Mouse (Mus musculus) midbrain, embryonic 14.5 days (tissue): Measurements from ENCODE around the gene Hoxb13. TPM values are rescaled to one million over a fixed set of nuclear protein-coding genes. Genes with fewer than 3 reads are reported as not detected.

Experiments used
- ATAC-seq: fragments of 200-750 bp; cut with Nextera tagmentation; 2 replicates; pipeline ENCODE4 v1.8.0; 2017; ENCODE audit warnings: moderate number of reproducible peaks, moderate library complexity; ENCODE audit not compliant: low FRiP score, low TSS enrichment
- DNase-seq: peaks from one replicate; pipeline ENCODE4 v3.0.0-alpha.2; 2015
- H3K27ac ChIP-seq: fragments of 300-500 bp; sonication (generic); replicated peaks from 2 replicates; pipeline ENCODE4 v1.5.1; 2014; ENCODE audit warnings: mild to moderate bottlenecking, low read depth, low read length, moderate library complexity
- H3K27me3 ChIP-seq: fragments of 300-500 bp; sonication (generic); 2 replicates; pipeline ENCODE4 v1.6.1; 2014; ENCODE audit warnings: low read length, control low read depth, mixed read lengths; ENCODE audit not compliant: control insufficient read depth, insufficient read depth
- H3K36me3 ChIP-seq: fragments of 300-500 bp; sonication (generic); 2 replicates; pipeline ENCODE4 v1.6.1; 2014; ENCODE audit warnings: low read length, control low read depth; ENCODE audit not compliant: control insufficient read depth, insufficient read depth
- H3K4me1 ChIP-seq: fragments of 300-500 bp; sonication (generic); 2 replicates; pipeline ENCODE4 v1.6.1; 2014; ENCODE audit warnings: mild to moderate bottlenecking, antibody characterized with exemption, low read length, control low read depth; ENCODE audit not compliant: control insufficient read depth, insufficient read depth
- H3K4me2 ChIP-seq: fragments of 300-500 bp; sonication (generic); 2 replicates; pipeline ENCODE4 v1.6.1; 2014; ENCODE audit warnings: mild to moderate bottlenecking, low read length, moderate library complexity
- H3K4me3 ChIP-seq: fragments of 300-500 bp; sonication (generic); replicated peaks from 2 replicates; pipeline ENCODE4 v1.5.1; 2014; ENCODE audit warnings: low read depth, low read length
- H3K9ac ChIP-seq: fragments of 300-500 bp; sonication (generic); replicated peaks from 2 replicates; pipeline ENCODE4 v1.6.1; 2014; ENCODE audit warnings: mild to moderate bottlenecking, low read length, moderate library complexity
- H3K9me3 ChIP-seq: fragments of 300-500 bp; sonication (generic); 2 replicates; pipeline ENCODE4 v1.6.1; 2016; ENCODE audit warnings: low read length, control low read depth, mixed read lengths; ENCODE audit not compliant: control insufficient read depth
- WGBS: fragments of 180-500 bp; shearing (Covaris S2); extraction: QIAGEN DNeasy Blood & Tissue Kit; methylation state at CpG from one replicate; pipeline ENCODE4 v1.1.7; 2014; 5-methylcytosine and 5-hydroxymethylcytosine counted together
- polyA plus RNA-seq: library from polyadenylated mRNA; unstranded; fragments of >200 nt; fragmentation: Nextera tagmentation; extraction: Ambion mirVana; gene quantifications from 2 replicates; pipeline ENCODE4 v1.2.1, GENCODE M21; 2014

Gene Hoxb13
- polyA plus RNA-seq, 1 experiment from 2014 or later, result not detected

GRCm38 (mm10) chr11:96178911-96179503, 15.1 kb upstream of the Hoxb13 start:
- ATAC-seq (no peak), DNase-seq (no peak)
- peaks cover 96% of the 10 kb centered on the region for H3K27me3 ChIP-seq
- no peaks in the 10 kb centered on the region for H3K4me1 ChIP-seq
- H3K9ac ChIP-seq, result no peak overlapping the region
- no peak overlapping the region for H3K27ac ChIP-seq
- no peak overlapping the region for H3K4me2 ChIP-seq
- 0% methylated on average over 6 of the region's 6 CpGs for WGBS
- no peaks in the 10 kb centered on the region for H3K36me3 ChIP-seq
- H3K9me3 ChIP-seq, result no peaks in the 10 kb centered on the region
- H3K4me3 ChIP-seq, result no peak overlapping the region

- WGBS, result 25% methylated on average over 4 of the region's 4 CpGs
- H3K27me3 ChIP-seq, result peaks cover 96% of the 10 kb centered on the region
- no peak overlapping the region for H3K4me3 ChIP-seq
- H3K4me1 ChIP-seq, result no peaks in the 10 kb centered on the region
- no peak for DNase-seq
- no peaks in the 10 kb centered on the region for H3K9me3 ChIP-seq
- H3K27ac ChIP-seq, result no peak overlapping the region
- H3K4me2 ChIP-seq, result no peak overlapping the region
- H3K9ac ChIP-seq, result no peak overlapping the region
- H3K36me3 ChIP-seq, result no peaks in the 10 kb centered on the region
- ATAC-seq, result no peak
These were observed 13.1 kb upstream of the Hoxb13 start for GRCm38 (mm10) chr11:96181061-96181460.

- Histone ChIP-seq H3K27ac (no peak overlapping the region), H3K27me3 (peaks cover 100% of the 10 kb centered on the region), H3K36me3 (no peaks in the 10 kb centered on the region), H3K4me1 (no peaks in the 10 kb centered on the region), H3K9me3 (no peaks in the 10 kb centered on the region), H3K4me2 (no peak overlapping the region), H3K4me3 (no peak overlapping the region), H3K9ac (no peak overlapping the region)
- ATAC-seq (no peak), DNase-seq (no peak)
These were observed 9.9 kb upstream of the Hoxb13 start for GRCm38 (mm10) chr11:96184233-96184632.

GRCm38 (mm10) chr11:96187321-96187720, 6.8 kb upstream of the Hoxb13 start:
- Histone ChIP-seq H3K4me3 (no peak overlapping the region), H3K4me2 (no peak overlapping the region), H3K9me3 (no peaks in the 10 kb centered on the region), H3K27ac (no peak overlapping the region), H3K4me1 (no peaks in the 10 kb centered on the region), H3K36me3 (no peaks in the 10 kb centered on the region), H3K27me3 (peaks cover 99% of the 10 kb centered on the region), H3K9ac (no peak overlapping the region)
- no peak for DNase-seq
- ATAC-seq, result no peak
- WGBS, result 9% methylated on average over 4 of the region's 4 CpGs

- no peak overlapping the region for H3K27ac ChIP-seq
- peaks cover 99% of the 10 kb centered on the region for H3K27me3 ChIP-seq
- no peak overlapping the region for H3K9ac ChIP-seq
- H3K9me3 ChIP-seq, result no peaks in the 10 kb centered on the region
- H3K36me3 ChIP-seq, result no peaks in the 10 kb centered on the region
- H3K4me3 ChIP-seq, result no peak overlapping the region
- DNase-seq, result no peak
- no peak for ATAC-seq
- H3K4me1 ChIP-seq, result no peaks in the 10 kb centered on the region
- no peak overlapping the region for H3K4me2 ChIP-seq
- under 1% methylated on average over 28 of the region's 28 CpGs for WGBS
These were observed 4.2 kb upstream of the Hoxb13 start for GRCm38 (mm10) chr11:96189810-96190522.

- ATAC-seq (no peak), DNase-seq (no peak)
- peaks cover 99% of the 10 kb centered on the region for H3K27me3 ChIP-seq
- no peak overlapping the region for H3K4me2 ChIP-seq
- H3K4me1 ChIP-seq, result no peaks in the 10 kb centered on the region
- no peak overlapping the region for H3K27ac ChIP-seq
- no peaks in the 10 kb centered on the region for H3K9me3 ChIP-seq
- 2% methylated on average over 5 of the region's 5 CpGs for whole genome bisulfite sequencing
- no peak overlapping the region for H3K4me3 ChIP-seq
- H3K36me3 ChIP-seq, result no peaks in the 10 kb centered on the region
- H3K9ac ChIP-seq, result no peak overlapping the region
These were observed 3.0 kb upstream of the Hoxb13 start for GRCm38 (mm10) chr11:96191132-96191531.

GRCm38 (mm10) chr11:96194401-96194710, 240 bp downstream of the Hoxb13 start:
- no peak for ATAC-seq
- H3K9ac ChIP-seq, result no peak overlapping the region
- 0 out of 2 replicates have a peak overlapping the region, but pooled peaks have one; percentile 21 for H3K4me2 ChIP-seq
- 2% methylated on average over 10 of the region's 10 CpGs for WGBS
- DNase-seq, result no peak
- H3K27ac ChIP-seq, result no peak overlapping the region
- peaks cover 99% of the 10 kb centered on the region for H3K27me3 ChIP-seq
- H3K4me3 ChIP-seq, result 0 out of 2 replicates have a peak overlapping the region, but pooled peaks have one; percentile 7
- no peaks in the 10 kb centered on the region for H3K4me1 ChIP-seq
- no peaks in the 10 kb centered on the region for H3K36me3 ChIP-seq
- no peaks in the 10 kb centered on the region for H3K9me3 ChIP-seq

GRCm38 (mm10) chr11:96194961-96195640, 985 bp downstream of the Hoxb13 start:
- Histone ChIP-seq H3K4me2 (no peak overlapping the region), H3K27ac (no peak overlapping the region), H3K4me3 (no peak overlapping the region), H3K9ac (no peak overlapping the region), H3K9me3 (no peaks in the 10 kb centered on the region), H3K36me3 (no peaks in the 10 kb centered on the region), H3K27me3 (peaks cover 100% of the 10 kb centered on the region), H3K4me1 (no peaks in the 10 kb centered on the region)
- DNase-seq, result no peak
- WGBS, result 10% methylated on average over 11 of the region's 11 CpGs
- ATAC-seq, result no peak
